Mouse (Mus musculus): ENCODE measurements around the gene Coq10a.

Coq10a gene

GRCm38 (mm10) chr10:128368402-128369217 lies at the start of gene Coq10a:
Gene Coq10a (minus strand): TSS chr10:128368997.
- under 1% methylated on average over 87 of the region's 87 CpGs for WGBS

- WGBS, result 72% methylated on average over 5 of the region's 5 CpGs
Observed at GRCm38 (mm10) chr10:128414848-128415247, 46.1 kb upstream of the Coq10a start.

- 3% methylated on average over 1 of the region's 1 CpGs for WGBS
Observed at GRCm38 (mm10) chr10:128413076-128413475, 44.3 kb upstream of the Coq10a start.

GRCm38 (mm10) chr10:128412558-128412957 lies 43.8 kb upstream of the Coq10a start:
- 0% methylated on average over 1 of the region's 1 CpGs for WGBS

GRCm38 (mm10) chr10:128412055-128412381 lies 43.2 kb upstream of the Coq10a start:
- WGBS, result 1% methylated on average over 14 of the region's 14 CpGs

- under 1% methylated on average over 50 of the region's 50 CpGs for WGBS
Observed at GRCm38 (mm10) chr10:128411211-128412054, 42.6 kb upstream of the Coq10a start, which contains the start of the genes Nabp2 and Rnf41. Gene Nabp2 (minus strand): TSS chr10:128411492. Gene Rnf41 (plus strand): TSS chr10:128411657.

GRCm38 (mm10) chr10:128410560-128410845 lies 41.7 kb upstream of the Coq10a start:
- WGBS, result 9% methylated on average over 4 of the region's 4 CpGs

- 4% methylated on average over 36 of the region's 36 CpGs for WGBS
Observed at GRCm38 (mm10) chr10:128409692-128410559, 41.1 kb upstream of the Coq10a start.

GRCm38 (mm10) chr10:128408591-128409535 lies 40.1 kb upstream of the Coq10a start:
- 13% methylated on average over 35 of the region's 35 CpGs for whole genome bisulfite sequencing

GRCm38 (mm10) chr10:128403931-128404330 lies 35.1 kb upstream of the Coq10a start:
- WGBS, result 73% methylated on average over 7 of the region's 7 CpGs

- 80% methylated on average over 9 of the region's 9 CpGs for WGBS
Observed at GRCm38 (mm10) chr10:128401638-128402037, 32.8 kb upstream of the Coq10a start.

- 25% methylated on average over 2 of the region's 2 CpGs for WGBS
Observed at GRCm38 (mm10) chr10:128401056-128401455, 32.3 kb upstream of the Coq10a start, which contains the start of gene Slc39a5. Gene Slc39a5 (minus strand): TSS chr10:128401229.

GRCm38 (mm10) chr10:128400338-128400737 lies 31.5 kb upstream of the Coq10a start:
- 52% methylated on average over 5 of the region's 5 CpGs for WGBS

- WGBS, result 66% methylated on average over 7 of the region's 7 CpGs
Observed at GRCm38 (mm10) chr10:128397466-128397865, 28.7 kb upstream of the Coq10a start.

GRCm38 (mm10) chr10:128396716-128397264 lies 28.0 kb upstream of the Coq10a start:
- WGBS, result 44% methylated on average over 10 of the region's 10 CpGs

- WGBS, result 55% methylated on average over 11 of the region's 11 CpGs
Observed at GRCm38 (mm10) chr10:128396017-128396673, 27.3 kb upstream of the Coq10a start.

- WGBS, result 67% methylated on average over 6 of the region's 6 CpGs
Observed at GRCm38 (mm10) chr10:128391850-128392249, 23.1 kb upstream of the Coq10a start.

GRCm38 (mm10) chr10:128390366-128390765 lies 21.6 kb upstream of the Coq10a start:
- WGBS, result 54% methylated on average over 12 of the region's 12 CpGs

GRCm38 (mm10) chr10:128389570-128389969 lies 20.8 kb upstream of the Coq10a start:
- 80% methylated on average over 6 of the region's 6 CpGs for WGBS

GRCm38 (mm10) chr10:128388941-128389340 lies 20.1 kb upstream of the Coq10a start:
- 64% methylated on average over 14 of the region's 14 CpGs for WGBS
